Mouse (Mus musculus) T-helper 1 cell (primary cell): Measurements from ENCODE around the gene Gm49361.

ENCODE experiments used
- in situ Hi-C: fragments of 300-600 bp; cut with MboI, MseI; formaldehyde crosslinking; loops from one replicate; pipeline ENCODE4 v1.15.1; 2025; ENCODE audit warnings: high pct_unique_total_duplicates

Gm49361 gene

DNA sequence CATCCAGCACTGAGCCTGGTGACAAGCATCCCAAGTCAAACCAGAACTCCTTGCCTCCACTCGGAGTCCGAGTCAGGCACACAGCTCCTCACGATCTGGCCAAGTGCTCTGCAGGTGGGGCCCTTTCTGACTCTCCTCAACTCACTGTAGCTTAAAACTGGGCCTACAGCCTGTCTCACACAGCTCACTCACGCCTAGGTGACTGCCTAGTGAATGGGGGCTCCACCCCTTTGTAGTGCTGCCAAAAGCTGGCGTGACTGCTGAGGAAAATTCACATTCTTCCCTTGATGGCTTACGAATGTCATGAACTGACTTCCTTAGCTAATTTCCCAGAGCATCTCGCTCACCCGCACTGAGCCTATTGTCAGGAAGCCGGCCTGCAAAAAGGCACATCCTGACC lies 15.4 kb downstream of the Gm49361 start:
- in situ Hi-C loops, result loop anchor here (10.0 kb wide), 1 partner anchor 646 kb away; no protein-coding TSS in a partner anchor

DNA sequence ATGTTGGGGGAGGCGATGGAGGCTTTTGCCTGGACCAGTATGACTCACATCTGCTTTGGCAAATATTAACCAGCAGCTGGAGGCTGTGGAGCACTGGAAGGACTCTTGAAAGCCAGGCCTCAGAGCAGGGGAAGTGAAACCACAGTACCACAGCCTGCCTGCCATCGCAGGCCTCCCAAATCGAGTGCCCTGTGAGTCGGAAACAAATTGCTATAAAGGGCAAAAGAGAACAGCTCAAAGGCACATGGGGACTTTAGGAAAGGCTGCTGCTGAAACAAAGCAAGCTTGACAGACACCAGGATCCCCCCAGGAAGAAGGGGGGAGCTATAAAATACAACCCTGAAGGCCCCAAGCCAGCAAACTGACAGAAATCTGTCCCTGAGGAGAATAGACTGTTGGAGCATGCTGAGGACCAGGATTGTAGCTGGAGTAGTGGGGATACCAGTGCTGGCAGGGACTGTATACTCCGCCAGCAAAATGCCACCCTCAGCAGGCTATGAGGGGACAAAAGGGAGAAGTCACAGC lies 15.9 kb downstream of the Gm49361 start:
- in situ Hi-C loops, result loop anchor here (10.0 kb wide), 1 partner anchor 645 kb away; no protein-coding TSS in a partner anchor

DNA sequence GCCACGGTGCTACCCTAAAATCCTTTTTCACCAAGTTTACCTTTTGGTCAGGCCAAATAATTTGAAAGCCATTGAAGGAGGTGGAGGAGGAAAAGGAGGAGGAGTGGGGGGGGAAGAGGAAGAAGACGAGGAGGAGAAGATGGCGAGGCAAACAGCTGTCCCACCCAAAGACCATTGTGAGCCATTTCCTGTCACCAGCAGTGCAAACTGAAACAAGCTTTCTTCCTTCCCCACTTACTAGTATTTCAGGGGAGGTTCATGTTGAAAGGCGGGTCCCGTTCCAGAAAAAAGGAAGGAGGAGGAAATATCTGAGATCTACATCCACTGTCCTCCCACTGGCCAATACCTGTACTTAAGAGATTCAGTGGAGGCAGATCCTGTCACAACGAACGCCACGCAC lies 16.5 kb downstream of the Gm49361 start:
- in situ Hi-C loops, result no loop called here

DNA sequence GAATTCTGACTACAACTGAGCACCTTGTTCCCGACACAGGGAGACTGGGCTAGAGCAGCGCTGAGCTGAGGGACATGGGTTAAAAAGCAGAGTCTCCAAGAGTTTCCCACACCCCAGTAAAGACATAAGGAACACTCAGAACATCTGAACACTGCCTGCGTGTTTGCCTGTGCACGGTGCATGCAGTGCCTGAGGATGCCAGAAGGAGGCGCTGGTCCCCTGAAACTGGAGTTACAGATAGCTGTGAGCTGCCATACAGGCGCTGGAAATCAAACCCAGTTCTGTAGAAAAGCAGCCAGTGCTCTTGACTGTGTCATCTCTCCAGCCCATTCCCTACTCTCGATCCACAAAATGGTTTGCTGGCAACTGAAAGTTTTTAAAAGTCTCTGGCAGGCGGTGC lies 19.7 kb downstream of the Gm49361 start:
- in situ Hi-C loops, result no loop called here

DNA sequence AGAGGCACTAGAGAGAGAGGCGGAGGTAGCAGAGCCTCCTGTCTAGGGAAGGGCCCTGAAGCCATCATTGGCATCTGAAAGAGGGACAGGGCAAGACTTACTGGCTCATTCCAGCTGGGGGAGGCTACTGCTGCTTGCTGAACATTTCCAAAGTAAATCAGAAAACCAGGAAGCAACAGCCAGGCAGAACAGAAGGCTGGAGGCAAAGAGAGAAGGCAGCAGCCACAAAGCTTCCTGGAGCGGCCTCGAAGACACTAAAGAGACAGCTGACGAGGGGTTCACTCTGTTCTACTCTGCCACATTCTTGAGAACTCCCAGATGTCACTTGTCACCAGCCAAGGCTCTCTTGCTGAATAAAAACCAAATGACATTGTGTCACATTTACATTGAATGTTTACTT lies 21.4 kb downstream of the Gm49361 start:
- in situ Hi-C loops, result no loop called here

DNA sequence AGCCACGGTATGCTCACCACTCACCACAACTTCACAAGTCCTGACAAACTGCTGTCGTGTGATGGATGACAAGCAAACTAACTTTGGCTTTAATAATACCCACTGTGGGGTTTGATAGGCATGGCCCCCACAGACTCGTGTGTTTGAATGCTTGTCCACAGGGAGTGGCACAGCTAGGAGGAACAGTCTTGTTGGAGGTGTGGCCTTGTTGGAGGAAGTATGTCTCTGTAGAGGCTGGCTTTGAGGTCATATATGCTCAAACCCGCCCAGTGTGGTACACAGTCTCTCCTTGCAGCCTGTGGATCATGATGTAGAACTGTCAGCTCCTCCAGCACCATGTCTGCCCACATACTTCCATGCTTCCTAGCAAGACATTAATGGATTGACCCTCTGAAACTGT lies 27.7 kb downstream of the Gm49361 start:
- in situ Hi-C loops, result loop anchor here (10.0 kb wide), 1 partner anchor 1583 kb away; the partner anchor contains the start of gene Gzmd

DNA sequence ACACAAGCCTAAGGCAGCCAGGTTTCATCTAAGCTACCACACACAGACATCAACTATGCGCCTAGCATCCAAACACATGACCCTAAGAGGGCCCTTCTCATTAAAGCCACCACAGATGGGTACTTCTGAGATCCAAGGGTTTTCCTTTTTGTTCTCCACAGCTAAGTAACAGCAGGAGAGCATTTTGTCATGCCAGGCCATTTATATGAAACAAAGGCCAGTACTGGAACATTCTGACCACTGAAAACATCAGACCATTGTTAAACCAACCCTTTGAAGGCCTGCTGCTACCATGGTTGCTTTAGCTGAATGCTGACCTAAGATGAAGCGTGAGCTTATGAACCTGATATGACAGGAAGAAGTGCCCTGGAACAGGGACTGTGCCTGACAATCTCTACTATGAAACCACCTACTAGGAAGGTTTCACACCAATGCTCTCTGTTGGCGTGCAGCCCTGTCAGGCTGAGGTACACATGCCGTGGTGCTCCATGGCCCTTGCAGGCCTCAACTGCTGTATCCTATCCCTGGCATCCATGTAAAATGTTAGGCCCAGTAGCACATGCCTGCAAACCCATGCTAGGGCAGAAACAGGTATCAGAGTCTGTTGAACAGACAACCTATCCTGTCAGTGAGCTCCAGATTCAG lies 29.2 kb downstream of the Gm49361 start:
- in situ Hi-C loops, result loop anchor here (10.0 kb wide), 1 partner anchor 1582 kb away; the partner anchor contains the start of gene Gzmd

DNA sequence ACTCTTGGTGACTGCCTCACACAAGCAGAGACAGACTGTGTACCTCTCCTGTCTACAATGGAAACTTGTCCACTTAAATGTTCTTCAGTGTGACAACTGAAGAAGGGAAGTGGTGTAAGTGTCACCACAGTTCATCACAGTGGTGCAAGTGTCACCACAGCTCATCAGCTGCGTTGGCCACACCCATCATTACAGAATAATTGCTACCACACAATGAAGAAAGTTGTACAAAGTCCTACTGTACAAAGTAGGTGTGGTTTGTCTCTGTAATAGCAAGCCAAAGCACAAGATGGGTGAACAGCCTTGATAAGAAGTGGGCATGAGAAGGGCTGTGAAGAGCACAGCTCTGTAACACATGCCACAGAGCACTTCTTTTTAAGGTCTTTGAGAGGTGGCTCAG lies 33.0 kb downstream of the Gm49361 start:
- in situ Hi-C loops, result loop anchor here (10.0 kb wide), 1 partner anchor 1578 kb away; the partner anchor contains the start of gene Gzmd

DNA sequence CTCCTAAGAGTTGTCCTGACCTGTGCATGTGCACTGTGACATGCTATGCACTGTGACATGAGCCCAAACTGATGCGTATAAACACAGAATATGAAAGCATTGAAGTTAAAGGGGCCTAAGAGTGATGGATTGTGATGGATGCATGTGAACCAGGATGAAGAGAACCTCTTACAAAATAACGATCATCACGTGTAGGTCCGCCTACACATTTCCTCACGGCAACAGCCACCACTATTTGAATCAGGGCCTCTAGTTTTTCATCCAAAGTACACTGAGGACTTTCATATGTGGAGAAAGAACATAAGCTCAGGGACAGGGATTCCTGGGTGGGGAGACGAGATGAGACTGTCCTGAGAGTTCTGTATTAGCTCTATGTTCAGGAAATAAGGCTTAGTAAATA lies 34.8 kb downstream of the Gm49361 start:
- in situ Hi-C loops, result loop anchor here (10.0 kb wide), 1 partner anchor 1576 kb away; the partner anchor contains the start of gene Gzmd

DNA sequence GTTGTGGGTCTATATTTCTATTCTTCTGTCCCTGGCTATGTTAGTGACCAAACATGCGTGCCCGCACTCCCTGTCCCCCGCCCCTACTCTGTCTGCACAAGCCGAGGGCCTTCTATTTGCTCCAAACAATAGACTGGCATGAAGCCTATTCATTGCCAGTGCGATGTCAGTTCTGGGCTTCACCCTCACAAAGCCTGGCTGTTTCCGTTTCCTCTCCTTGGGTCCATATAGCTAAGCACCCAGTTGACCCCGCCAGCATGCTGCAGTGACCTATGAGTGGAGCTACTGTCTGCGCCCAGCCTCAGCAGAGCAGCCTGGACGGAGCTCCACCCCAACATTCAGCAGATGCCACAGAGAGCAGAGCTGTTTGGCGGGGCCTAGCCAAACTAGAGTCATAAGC lies 36.7 kb downstream of the Gm49361 start:
- in situ Hi-C loops, result no loop called here

DNA sequence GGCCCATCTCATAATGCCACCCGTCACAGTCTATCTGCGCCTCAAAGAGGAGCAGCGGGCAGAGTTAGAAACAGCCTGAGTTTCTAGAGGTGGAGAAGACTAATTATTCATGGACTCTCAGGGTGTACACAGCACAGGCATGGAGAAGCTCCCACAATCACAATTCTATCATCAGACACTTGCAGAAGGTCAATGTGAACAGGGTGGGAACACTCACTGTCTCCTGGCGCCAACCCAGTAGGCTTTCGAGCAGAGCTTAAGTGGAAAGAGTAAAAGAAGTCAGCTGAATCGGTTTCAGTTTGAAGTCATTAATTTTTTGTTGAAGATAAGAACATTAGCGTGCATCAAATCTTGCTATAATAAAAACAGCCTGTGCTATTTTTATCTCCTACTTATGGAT lies 37.3 kb downstream of the Gm49361 start:
- in situ Hi-C loops, result no loop called here

DNA sequence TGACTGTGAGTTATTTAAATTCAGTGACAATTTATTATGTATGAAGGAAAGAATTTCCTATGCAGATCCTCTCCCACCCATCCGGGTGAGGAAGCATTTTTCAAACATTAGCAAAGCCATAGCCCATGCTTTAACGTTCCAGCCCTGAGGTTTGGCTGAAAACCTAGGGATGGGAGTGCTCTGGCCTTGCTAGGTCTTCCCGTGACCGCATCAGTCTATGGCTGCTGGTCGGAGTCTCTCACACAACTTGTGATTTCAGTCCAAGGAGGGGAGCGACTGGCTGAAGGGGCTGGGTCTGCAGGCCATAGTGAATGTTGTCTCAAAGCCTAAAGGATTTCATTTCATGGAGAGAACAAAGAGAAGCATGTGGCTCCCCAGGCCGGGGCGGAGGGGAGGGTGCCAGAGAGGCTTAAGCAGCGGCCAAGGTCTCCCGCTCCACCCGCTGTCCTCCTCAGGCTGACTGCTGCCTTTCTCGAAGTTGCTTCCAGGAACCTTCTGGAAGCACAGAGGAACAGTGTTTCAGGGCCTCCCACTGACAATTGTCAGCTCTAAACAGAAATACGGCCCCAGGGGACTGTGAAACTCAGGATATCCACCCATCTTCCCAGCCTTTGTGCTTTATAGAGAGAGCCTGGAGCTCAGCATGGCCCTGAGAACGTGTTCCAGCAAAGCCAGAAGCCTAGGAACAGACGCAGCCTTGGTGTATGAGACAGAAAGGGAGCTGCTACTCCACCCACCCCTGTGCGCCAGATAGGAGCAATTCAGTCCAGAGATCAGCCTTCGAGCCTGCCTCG lies 38.6 kb downstream of the Gm49361 start:
- in situ Hi-C loops, result no loop called here

DNA sequence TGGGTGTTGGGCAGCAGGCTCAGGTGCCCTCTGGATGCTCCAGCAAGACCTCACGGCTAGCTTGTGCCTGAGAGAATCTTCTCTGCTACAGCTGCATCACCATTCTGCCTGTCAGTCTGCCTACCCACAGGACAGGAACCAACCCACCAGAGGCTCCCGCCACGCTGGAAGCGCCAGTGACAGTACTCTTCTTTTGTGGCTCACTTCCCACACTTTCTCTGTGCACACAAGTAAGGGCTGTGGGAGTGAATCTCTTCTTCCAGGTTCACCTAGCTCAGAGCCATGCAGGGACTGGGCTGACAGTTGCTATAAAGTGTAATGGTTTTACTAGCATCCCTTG lies 39.2 kb downstream of the Gm49361 start:
- in situ Hi-C loops, result no loop called here

DNA sequence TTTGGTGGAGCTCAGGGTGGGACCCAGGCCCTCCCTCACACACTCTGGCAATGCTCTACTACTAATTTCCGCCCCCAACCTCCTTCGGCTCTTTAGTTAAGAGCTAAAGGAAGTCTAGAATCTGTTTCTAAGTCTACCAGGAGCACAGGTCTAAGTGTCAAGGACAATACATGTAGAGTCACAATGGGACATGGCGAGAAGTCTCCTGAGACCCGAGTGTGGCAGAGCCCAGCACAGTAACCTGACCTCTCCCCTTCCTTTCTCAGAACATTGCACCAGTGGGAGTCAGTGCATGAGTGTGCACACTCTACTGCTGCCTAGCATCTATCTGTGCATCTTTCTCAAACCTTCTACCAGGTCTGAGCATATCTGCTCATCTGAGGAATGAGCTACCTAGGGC lies 40.1 kb downstream of the Gm49361 start:
- in situ Hi-C loops, result no loop called here

DNA sequence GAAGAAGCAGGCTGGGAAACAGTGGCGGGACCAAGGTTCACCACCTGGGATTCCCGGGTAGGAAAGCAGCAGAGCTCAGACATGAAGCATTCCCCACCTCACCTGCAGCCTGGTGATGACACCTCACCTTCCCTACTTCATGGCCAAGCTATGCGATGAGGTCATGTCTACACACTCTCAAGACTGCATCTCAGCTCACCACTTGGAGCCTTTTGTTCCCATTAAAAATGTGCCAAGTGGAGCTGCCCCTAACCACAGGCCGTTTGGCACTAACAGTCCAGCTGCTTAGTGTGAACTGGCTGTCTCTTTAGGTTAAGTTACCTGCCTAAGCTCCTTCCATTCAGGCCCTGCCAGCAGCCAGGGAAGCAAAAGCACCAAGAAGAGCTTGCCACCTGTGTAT lies 40.8 kb downstream of the Gm49361 start:
- in situ Hi-C loops, result no loop called here

DNA sequence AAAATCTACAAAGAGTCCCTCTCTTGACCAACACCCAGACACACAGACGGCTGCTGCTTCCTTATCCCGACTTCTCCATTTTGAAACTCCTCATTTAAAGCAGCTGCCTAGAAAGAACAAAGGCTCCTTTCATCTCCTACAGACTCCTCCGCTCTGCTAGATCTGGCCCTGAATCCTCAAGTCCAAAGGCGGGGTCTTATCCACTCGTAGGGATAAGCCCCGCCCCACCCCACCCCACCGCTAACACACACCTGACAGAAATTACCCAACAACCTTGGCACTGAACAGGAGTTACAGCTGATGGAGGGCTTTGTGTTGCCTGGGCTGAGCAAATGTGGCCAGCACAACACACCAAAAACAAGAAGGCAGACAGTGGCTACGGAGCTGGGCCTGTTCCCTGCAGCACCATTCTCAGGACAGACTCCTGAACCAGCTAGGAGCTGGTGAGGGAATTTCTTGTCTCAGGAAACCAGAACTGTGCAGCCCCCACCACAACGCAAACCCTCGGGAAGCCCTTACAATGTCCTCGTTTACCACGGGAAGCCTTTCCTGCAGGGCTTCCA lies 43.9 kb downstream of the Gm49361 start:
- in situ Hi-C loops, result no loop called here

DNA sequence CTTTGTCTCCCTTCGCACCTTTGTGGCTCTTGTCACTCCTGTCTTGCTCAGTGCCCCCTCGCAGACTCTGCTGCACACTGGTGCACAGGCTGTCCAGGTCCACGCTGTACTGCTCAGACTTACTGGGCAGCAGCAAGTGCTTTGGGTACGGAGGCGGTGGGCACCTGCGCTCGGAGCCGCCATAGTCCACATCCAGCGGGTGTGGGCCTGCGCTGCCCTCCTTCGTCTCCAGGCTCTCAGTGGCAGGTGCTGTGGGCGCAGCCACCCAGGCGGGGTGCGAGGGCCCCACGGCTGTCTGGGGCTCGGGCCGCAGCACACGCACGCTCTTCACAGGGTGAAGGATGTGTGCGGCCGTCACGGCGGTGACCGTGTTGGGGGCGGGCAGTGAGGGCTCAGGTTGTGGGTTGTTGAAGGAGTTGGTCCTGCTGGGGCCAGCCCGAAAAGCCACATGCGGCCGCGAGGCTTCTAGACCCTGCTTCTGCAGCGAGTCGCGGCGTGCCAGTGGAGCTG lies 46.4 kb downstream of the Gm49361 start:
- in situ Hi-C loops, result no loop called here

DNA sequence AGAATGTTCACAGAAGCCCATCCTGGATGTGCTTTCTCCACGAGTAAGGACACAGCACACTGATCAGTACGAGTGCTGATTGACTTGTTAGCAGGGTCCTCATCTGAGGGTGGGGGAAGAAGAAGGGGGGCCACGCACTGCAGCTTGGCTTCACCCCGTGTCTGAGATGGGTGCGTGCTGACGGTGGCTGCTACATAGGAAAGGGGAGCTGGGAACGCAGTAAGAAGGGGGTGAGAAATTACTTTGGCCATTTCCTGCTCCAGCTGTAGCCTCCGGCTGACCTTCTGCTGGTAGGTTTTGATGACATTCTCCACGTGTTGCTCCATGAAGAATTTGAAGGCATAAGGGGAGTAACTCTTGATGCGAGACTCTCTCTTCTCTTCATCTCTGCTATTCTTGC lies 46.9 kb downstream of the Gm49361 start:
- in situ Hi-C loops, result no loop called here

DNA sequence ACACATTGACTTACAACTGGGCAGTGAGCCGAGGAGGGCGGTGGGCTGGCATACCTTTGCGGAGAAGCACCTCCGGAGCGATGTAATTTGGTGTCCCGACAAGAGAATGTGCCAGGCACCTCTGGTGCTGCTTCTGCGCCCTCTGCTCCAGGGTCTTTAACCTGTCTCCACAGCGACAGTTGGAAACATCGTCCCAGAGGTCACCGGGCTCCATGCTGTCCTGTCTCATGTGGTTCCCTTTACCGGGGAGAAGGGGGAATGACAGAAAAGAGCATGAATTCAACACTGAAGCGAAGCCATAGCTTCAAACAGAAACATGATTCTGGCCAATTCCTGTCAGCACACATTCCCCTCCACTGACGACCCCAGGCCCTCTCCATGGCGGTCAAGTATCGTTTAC lies 49.8 kb downstream of the Gm49361 start:
- in situ Hi-C loops, result no loop called here

DNA sequence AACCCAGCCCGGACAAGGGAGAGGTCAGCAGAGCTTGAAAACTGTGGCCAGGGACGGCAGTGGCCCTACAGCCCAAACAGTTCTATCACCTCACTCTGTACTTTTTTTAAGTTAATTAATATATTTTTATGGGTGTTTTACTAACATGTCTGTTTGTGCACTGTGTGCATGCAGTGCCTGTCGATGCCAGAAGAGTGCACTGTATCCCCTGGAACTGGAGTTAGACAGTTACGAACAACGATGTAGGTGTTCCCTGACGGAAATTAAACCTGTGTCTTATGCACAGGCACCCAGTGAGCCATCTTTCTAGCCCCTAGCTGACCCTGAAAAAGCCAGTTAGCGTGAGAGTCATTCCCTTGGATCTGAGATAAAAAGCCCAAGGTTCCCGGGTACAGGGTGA lies 50.4 kb downstream of the Gm49361 start:
- in situ Hi-C loops, result no loop called here

DNA sequence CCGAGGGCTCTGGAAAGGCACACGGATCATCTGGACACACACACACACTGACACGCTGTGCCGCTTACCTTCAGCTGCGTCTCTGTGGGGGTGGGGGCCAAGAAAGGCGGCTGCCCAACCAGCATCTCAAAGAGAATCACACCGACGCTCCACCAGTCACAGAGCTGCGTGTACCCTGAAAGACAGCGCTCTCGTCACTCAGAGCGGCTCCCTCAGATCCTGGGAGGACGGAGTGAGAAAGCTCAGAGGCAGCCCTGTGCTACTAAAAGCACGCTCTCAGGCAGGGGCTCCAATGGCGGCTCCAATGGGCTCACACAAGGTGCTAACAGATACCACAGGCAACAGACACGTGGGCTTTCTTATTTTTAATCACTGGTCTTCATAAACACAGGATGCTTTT lies 51.7 kb downstream of the Gm49361 start:
- in situ Hi-C loops, result no loop called here

DNA sequence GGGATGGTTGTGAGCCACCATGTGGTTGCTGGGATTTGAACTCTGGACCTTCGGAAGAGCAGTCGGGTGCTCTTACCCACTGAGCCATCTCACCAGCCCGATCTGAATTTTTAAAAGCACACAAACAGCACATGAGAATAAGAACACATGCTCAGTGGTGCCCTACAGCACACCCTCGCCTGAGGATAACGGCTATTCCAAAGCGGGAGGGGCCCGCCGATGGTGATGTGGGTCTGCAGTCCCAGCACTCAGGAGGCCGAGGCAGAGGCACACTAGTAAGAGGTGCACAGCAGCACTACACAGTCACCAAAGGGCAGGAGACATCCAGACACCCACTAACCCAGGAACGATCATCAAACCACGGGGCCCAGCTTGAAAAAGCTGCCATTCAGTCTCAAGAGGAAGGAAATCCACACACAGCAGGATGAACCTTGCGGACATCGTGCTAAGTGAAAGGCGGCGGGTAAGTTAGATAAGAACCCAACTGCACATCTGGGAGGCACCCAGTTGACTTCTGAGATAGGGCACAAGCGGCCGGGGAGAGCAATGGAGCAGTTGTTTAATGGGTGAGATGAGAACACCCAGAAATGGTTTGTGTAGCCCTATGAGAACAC lies 53.3 kb downstream of the Gm49361 start:
- in situ Hi-C loops, result no loop called here
